Mouse (Mus musculus) forebrain, embryonic 16.5 days (tissue): ENCODE results near the gene Per2. TPM values are rescaled to one million over a fixed set of nuclear protein-coding genes. Genes with fewer than 3 reads are reported as not detected.
A peak's percentile ranks its signal among the peaks of the same experiment; 100 is the strongest.

Experiments used
- ATAC-seq: fragments of 200-750 bp; cut with Nextera tagmentation; 2 replicates; pipeline ENCODE4 v1.8.0; 2017; ENCODE audit warnings: mild to moderate bottlenecking, moderate library complexity
- H3K27ac ChIP-seq: fragments of 300-500 bp; sonication (generic); 2 replicates; pipeline ENCODE4 v1.5.1; 2014; ENCODE audit warnings: low read length, control low read depth
- H3K27me3 ChIP-seq: fragments of 300-500 bp; sonication (generic); replicated peaks from 2 replicates; pipeline ENCODE4 v1.6.1; 2014; ENCODE audit warnings: low read length; ENCODE audit not compliant: control insufficient read depth, insufficient read depth
- H3K36me3 ChIP-seq: fragments of 300-500 bp; sonication (generic); 2 replicates; pipeline ENCODE4 v1.6.1; 2014; ENCODE audit not compliant: control insufficient read depth, insufficient read depth
- H3K4me1 ChIP-seq: fragments of 300-500 bp; sonication (generic); replicated peaks from 2 replicates; pipeline ENCODE4 v1.6.1; 2014; ENCODE audit warnings: low read length; ENCODE audit not compliant: control insufficient read depth, insufficient read depth
- H3K4me2 ChIP-seq: fragments of 300-500 bp; sonication (generic); 2 replicates; pipeline ENCODE4 v1.6.1; 2014; ENCODE audit warnings: mild to moderate bottlenecking, low read length, control low read depth
- H3K4me3 ChIP-seq: fragments of 300-500 bp; sonication (generic); replicated peaks from 2 replicates; pipeline ENCODE4 v1.5.1; 2014; ENCODE audit warnings: mild to moderate bottlenecking, low read length, control low read depth
- H3K9ac ChIP-seq: fragments of 300-500 bp; sonication (generic); replicated peaks from 2 replicates; pipeline ENCODE4 v1.6.1; 2014; ENCODE audit warnings: low read depth, low read length, control low read depth
- H3K9me3 ChIP-seq: fragments of 300-500 bp; sonication (generic); 2 replicates; pipeline ENCODE4 v1.6.1; 2016; ENCODE audit warnings: low read length; ENCODE audit not compliant: control insufficient read depth
- WGBS: fragments of 180-500 bp; shearing (Covaris S2); extraction: QIAGEN DNeasy Blood & Tissue Kit; methylation state at CpG from one replicate; pipeline ENCODE4 v1.1.7; 2014; 5-methylcytosine and 5-hydroxymethylcytosine counted together
- polyA plus RNA-seq: library from polyadenylated mRNA; unstranded; fragments of >200 nt; fragmentation: Nextera tagmentation; extraction: Ambion mirVana; gene quantifications from 2 replicates; pipeline ENCODE4 v1.2.1, GENCODE M21; 2015

Per2 gene
- polyA plus RNA-seq, 1 experiment from 2014 or later, result 5.6 TPM

GRCm38 (mm10) chr1:91397927-91398259, 61.2 kb downstream of the Per2 start:
- Histone ChIP-seq H3K9me3 (no peaks in the 10 kb centered on the region), H3K36me3 (peaks cover 3% of the 10 kb centered on the region; the same call in 1 of the 2 replicates), H3K9ac (peak overlapping the region; percentile 94), H3K27me3 (no peaks in the 10 kb centered on the region), H3K4me2 (peak overlapping the region; percentile 91), H3K4me3 (peak overlapping the region; percentile 94), H3K4me1 (peaks cover 27% of the 10 kb centered on the region), H3K27ac (peak overlapping the region; percentile 91)
- 1% methylated on average over 12 of the region's 12 CpGs for WGBS
- ATAC-seq, result no peak

- Histone ChIP-seq H3K4me1 (0 out of 2 replicates have a peak, but pooled peaks cover 7% of the 10 kb centered on the region), H3K9ac (no peak overlapping the region), H3K9me3 (no peaks in the 10 kb centered on the region), H3K4me2 (no peak overlapping the region), H3K27me3 (no peaks in the 10 kb centered on the region), H3K4me3 (no peak overlapping the region), H3K36me3 (peaks cover 45% of the 10 kb centered on the region), H3K27ac (no peak overlapping the region)
- ATAC-seq, result no peak
- WGBS, result 96% methylated on average over 5 of the region's 5 CpGs
Measured at GRCm38 (mm10) chr1:91390369-91390768, 68.8 kb downstream of the Per2 start.

- WGBS, result 91% methylated on average over 4 of the region's 4 CpGs
- no peaks in the 10 kb centered on the region for H3K4me1 ChIP-seq
- no peaks in the 10 kb centered on the region for H3K9me3 ChIP-seq
- no peak overlapping the region for H3K9ac ChIP-seq
- H3K36me3 ChIP-seq, result peaks cover 60% of the 10 kb centered on the region
- ATAC-seq, result no peak
- H3K4me2 ChIP-seq, result no peak overlapping the region
- H3K27ac ChIP-seq, result no peak overlapping the region
- H3K4me3 ChIP-seq, result no peak overlapping the region
- no peaks in the 10 kb centered on the region for H3K27me3 ChIP-seq
Measured at GRCm38 (mm10) chr1:91381091-91381471, 78.0 kb downstream of the Per2 start.

- Histone ChIP-seq H3K9me3 (no peaks in the 10 kb centered on the region), H3K36me3 (peaks cover 61% of the 10 kb centered on the region), H3K27ac (no peak overlapping the region), H3K4me3 (no peak overlapping the region), H3K27me3 (no peaks in the 10 kb centered on the region), H3K4me2 (no peak overlapping the region), H3K4me1 (no peaks in the 10 kb centered on the region), H3K9ac (no peak overlapping the region)
- peak; percentile 61; the same call in 1 of the 2 replicates for ATAC-seq
- WGBS, result 58% methylated on average over 7 of the region's 7 CpGs
Measured at GRCm38 (mm10) chr1:91380453-91381090, 78.6 kb downstream of the Per2 start.

GRCm38 (mm10) chr1:91373414-91373835, 85.7 kb downstream of the Per2 start:
- 91% methylated on average over 6 of the region's 6 CpGs for WGBS
- Histone ChIP-seq H3K4me2 (no peak overlapping the region), H3K36me3 (peaks cover 45% of the 10 kb centered on the region)

GRCm38 (mm10) chr1:91370055-91370454, 89.1 kb downstream of the Per2 start:
- H3K9me3 ChIP-seq, result no peaks in the 10 kb centered on the region
- ATAC-seq, result no peak

More at GRCm38 (mm10) chr1:91373414-91373835, 85.7 kb downstream of the Per2 start:
- H3K27ac ChIP-seq, result no peak overlapping the region
- H3K4me1 ChIP-seq, result no peaks in the 10 kb centered on the region
- H3K4me3 ChIP-seq, result no peak overlapping the region
- no peak for ATAC-seq
- no peak overlapping the region for H3K9ac ChIP-seq
- H3K27me3 ChIP-seq, result no peaks in the 10 kb centered on the region
- H3K9me3 ChIP-seq, result no peaks in the 10 kb centered on the region

GRCm38 (mm10) chr1:91369408-91369807, 89.7 kb downstream of the Per2 start:
- H3K36me3 ChIP-seq, result peaks cover 14% of the 10 kb centered on the region
- no peak for ATAC-seq
- 70% methylated on average over 4 of the region's 4 CpGs for WGBS

More at GRCm38 (mm10) chr1:91370055-91370454, 89.1 kb downstream of the Per2 start:
- no peak overlapping the region for H3K27ac ChIP-seq
- H3K4me3 ChIP-seq, result no peak overlapping the region
- H3K9ac ChIP-seq, result no peak overlapping the region
- no peak overlapping the region for H3K4me2 ChIP-seq
- peaks cover 9% of the 10 kb centered on the region for H3K4me1 ChIP-seq
- H3K27me3 ChIP-seq, result peaks cover 6% of the 10 kb centered on the region
- WGBS, result 88% methylated on average over 23 of the region's 23 CpGs
- peaks cover 20% of the 10 kb centered on the region for H3K36me3 ChIP-seq

GRCm38 (mm10) chr1:91367295-91367694, 91.8 kb downstream of the Per2 start:
- Histone ChIP-seq H3K4me2 (no peak overlapping the region), H3K27ac (no peak overlapping the region), H3K4me1 (peaks cover 9% of the 10 kb centered on the region), H3K36me3 (peaks cover 6% of the 10 kb centered on the region), H3K27me3 (peaks cover 6% of the 10 kb centered on the region), H3K9ac (no peak overlapping the region), H3K9me3 (no peaks in the 10 kb centered on the region), H3K4me3 (no peak overlapping the region)
- ATAC-seq, result no peak
- 100% methylated on average over 3 of the region's 3 CpGs for WGBS

More at GRCm38 (mm10) chr1:91369408-91369807, 89.7 kb downstream of the Per2 start:
- no peak overlapping the region for H3K27ac ChIP-seq
- H3K4me1 ChIP-seq, result peaks cover 9% of the 10 kb centered on the region
- no peaks in the 10 kb centered on the region for H3K9me3 ChIP-seq
- H3K27me3 ChIP-seq, result peaks cover 6% of the 10 kb centered on the region
- no peak overlapping the region for H3K4me2 ChIP-seq
- no peak overlapping the region for H3K4me3 ChIP-seq
- no peak overlapping the region for H3K9ac ChIP-seq

- Histone ChIP-seq H3K27ac (no peak within 1 kb of the TSS), H3K4me3 (peak within 1 kb of the TSS; percentile 43), H3K27me3 (peaks cover 6% of the 10 kb centered on the region), H3K4me1 (peaks cover 9% of the 10 kb centered on the region), H3K4me2 (peak within 1 kb of the TSS; percentile 65), H3K9me3 (no peaks in the 10 kb centered on the region), H3K9ac (peak within 1 kb of the TSS; percentile 54), H3K36me3 (peaks cover 4% of the 10 kb centered on the region; the same call in 1 of the 2 replicates)
- peak; percentile 44 for ATAC-seq
- under 1% methylated on average over 57 of the region's 68 CpGs for WGBS
Measured at GRCm38 (mm10) chr1:91366215-91367108, 92.7 kb downstream of the Per2 start, which contains the start of gene Erfe. Erfe (plus strand) TSS chr1:91366430.
